Mouse (Mus musculus) heart, embryonic 10.5 days (tissue): Measurements from ENCODE around the gene Abtb1. TPM values are rescaled to one million over a fixed set of nuclear protein-coding genes. Genes with fewer than 3 reads are reported as not detected.

Experiments used
- DNase-seq: peaks from one replicate; pipeline ENCODE4 v3.0.0-alpha.2; 2017; ENCODE audit warnings: low spot score
- H3K27ac ChIP-seq: fragments of 300-500 bp; sonication (generic); 2 replicates; pipeline ENCODE4 v1.5.1; 2016; ENCODE audit warnings: mild to moderate bottlenecking
- H3K27me3 ChIP-seq: fragments of 300-500 bp; sonication (generic); 2 replicates; pipeline ENCODE4 v1.6.1; 2016; ENCODE audit warnings: mild to moderate bottlenecking; ENCODE audit not compliant: poor library complexity, insufficient read depth, severe bottlenecking
- H3K36me3 ChIP-seq: fragments of 300-500 bp; sonication (generic); 2 replicates; pipeline ENCODE4 v1.6.1; 2016; ENCODE audit warnings: mild to moderate bottlenecking, moderate library complexity
- H3K4me1 ChIP-seq: fragments of 300-500 bp; sonication (generic); 2 replicates; pipeline ENCODE4 v1.6.1; 2016; ENCODE audit warnings: mild to moderate bottlenecking
- H3K4me3 ChIP-seq: fragments of 300-500 bp; sonication (generic); 2 replicates; pipeline ENCODE4 v1.5.1; 2016; ENCODE audit warnings: mild to moderate bottlenecking, moderate library complexity
- H3K9me3 ChIP-seq: fragments of 300-500 bp; sonication (generic); 2 replicates; pipeline ENCODE4 v1.6.1; 2016; ENCODE audit warnings: mild to moderate bottlenecking, moderate library complexity
- WGBS: fragments of 180-500 bp; shearing (Covaris S2); methylation state at CpG from one replicate; pipeline ENCODE4 v1.1.7; 2016; 5-methylcytosine and 5-hydroxymethylcytosine counted together
- polyA plus RNA-seq: library from polyadenylated mRNA; unstranded; fragments of >200 nt; fragmentation: Nextera tagmentation; extraction: Ambion mirVana; gene quantifications from 2 replicates; pipeline ENCODE4 v1.2.1, GENCODE M21; 2016

Abtb1 gene
- polyA plus RNA-seq, 1 experiment from 2014 or later, result 23.5 TPM

DNA sequence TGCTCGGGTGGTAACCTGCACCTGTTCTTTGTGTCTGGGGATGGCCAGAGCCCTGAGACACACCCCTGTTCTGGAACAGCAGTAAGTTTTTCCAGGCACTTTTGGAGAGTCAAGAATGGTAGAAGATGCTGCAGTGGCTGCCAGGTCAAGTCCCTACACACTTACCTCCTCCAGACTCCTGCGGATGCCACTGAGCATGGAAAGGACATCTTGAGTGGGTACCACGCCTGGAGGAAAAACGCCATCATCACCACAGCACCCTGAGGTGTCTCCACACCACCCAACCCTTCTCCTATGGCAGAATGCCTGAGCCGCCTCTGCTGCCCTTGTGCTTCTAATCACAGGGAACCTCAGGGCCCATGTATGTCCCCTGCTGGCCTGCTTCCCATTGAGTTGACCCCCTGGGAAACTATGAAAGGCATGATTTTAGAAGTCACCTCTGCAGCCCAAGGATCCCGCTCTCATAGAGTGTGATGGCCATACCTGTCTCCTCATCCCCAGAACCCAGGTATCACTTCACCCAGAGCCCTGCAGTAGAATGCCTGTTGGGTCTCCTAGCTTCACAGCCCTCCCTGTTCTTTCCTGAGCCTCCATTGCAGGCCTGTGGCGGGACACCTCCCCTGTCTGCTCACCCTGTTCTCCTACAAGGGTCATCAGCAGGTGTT lies 3.2 kb upstream of the Abtb1 start:
- Histone ChIP-seq H3K4me1 (peaks cover 30% of the 10 kb centered on the region), H3K9me3 (no peaks in the 10 kb centered on the region), H3K4me3 (no peak overlapping the region), H3K27ac (no peak overlapping the region), H3K36me3 (no peaks in the 10 kb centered on the region), H3K27me3 (no peaks in the 10 kb centered on the region)
- 81% methylated on average over 7 of the region's 7 CpGs for WGBS
- no peak for DNase-seq

DNA sequence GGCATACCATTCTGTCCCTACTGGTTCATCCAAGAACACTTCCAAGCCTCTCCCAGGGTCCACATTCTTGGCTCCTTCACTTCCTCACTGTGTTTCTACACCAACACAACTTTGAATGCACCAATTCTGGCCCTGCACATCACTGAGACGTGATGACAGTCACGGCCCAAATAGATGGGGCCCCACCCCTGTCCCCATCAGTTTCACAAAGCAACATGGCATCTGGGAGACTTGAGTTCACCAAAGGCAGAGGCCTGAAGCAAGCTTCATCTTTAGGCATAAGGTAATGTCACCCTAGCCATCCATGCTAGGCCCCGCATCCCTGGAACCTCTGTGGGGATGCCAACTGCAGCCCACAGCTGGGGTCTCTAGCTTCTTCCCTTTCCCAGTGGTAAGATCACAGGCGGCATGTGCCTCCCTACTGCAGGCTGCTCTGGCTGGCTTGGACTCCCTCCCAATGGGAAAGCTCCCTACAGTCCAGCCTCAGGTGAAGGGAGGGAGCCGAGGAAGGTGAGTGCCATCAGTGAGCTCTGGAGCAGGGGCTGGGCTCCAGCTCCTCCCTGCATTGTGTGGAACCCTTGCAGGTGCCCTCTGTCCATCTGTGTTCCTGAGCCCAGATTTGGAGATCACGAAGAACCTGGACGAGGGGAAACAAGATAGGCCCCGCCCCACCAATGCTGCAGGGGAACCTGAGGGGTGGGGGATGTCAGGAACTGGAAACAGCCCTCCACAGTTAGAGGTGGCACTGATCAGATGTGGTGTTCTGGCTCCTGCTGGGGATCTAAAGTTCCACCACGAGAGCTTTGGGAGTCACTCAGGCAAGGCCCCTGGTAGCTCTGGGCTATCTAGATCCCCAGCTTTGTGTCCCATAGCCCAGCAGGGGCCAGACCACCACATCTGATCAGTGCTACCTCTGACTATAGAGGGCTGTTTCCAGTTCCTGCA lies 2.3 kb upstream of the Abtb1 start:
- H3K9me3 ChIP-seq, result no peaks in the 10 kb centered on the region
- no peaks in the 10 kb centered on the region for H3K27me3 ChIP-seq
- DNase-seq, result no peak
- no peak overlapping the region for H3K4me3 ChIP-seq
- peaks cover 6% of the 10 kb centered on the region; the same call in 1 of the 2 replicates for H3K36me3 ChIP-seq
- no peak overlapping the region for H3K27ac ChIP-seq
- 68% methylated on average over 9 of the region's 9 CpGs for WGBS
- peaks cover 30% of the 10 kb centered on the region for H3K4me1 ChIP-seq

DNA sequence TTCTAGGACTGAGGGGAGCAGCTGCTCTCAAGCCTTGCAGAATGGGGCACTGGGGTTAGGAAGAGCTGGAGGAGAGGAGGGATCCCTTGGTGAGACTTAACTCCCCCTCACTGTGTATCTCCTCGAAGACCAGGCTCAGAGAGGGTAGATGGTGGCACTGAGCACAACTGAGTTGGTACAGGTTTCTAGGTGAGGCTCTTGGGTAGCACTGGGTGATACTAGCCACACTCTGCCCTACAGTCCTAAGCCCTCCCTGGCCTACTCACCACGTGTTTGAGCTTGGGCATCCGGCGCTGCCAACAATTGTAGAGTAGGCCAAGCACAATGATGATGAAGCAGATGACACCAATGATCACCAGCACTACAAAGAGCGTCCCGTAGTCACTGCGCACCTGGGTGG lies 1.5 kb upstream of the Abtb1 start:
- no peak for DNase-seq
- Histone ChIP-seq H3K27ac (peak overlapping the region; percentile 93; the same call in 1 of the 2 replicates), H3K4me1 (peaks cover 30% of the 10 kb centered on the region), H3K4me3 (peak overlapping the region; percentile 78), H3K36me3 (peaks cover 14% of the 10 kb centered on the region), H3K27me3 (no peaks in the 10 kb centered on the region), H3K9me3 (no peaks in the 10 kb centered on the region)
- WGBS, result 77% methylated on average over 7 of the region's 7 CpGs

DNA sequence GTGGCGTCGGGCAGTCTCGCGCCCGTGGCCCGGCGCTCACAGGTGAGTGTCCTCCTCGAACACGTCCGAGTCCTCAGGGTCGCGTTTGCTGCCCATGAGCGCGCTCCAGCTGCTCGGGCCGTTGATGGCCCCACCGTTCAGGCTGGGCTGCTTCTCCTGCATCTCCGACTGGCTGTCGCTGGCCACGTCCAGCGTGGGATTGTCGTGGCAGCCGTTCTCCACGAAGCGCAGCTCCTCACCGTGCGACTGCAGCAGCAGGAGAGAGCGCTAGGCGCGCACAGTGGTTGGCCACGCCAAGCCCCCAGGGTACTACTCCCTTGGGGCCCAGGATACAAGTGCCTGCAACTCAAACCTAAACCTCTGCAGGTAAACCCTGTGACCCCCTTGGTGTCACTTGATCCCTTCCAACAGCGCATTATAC lies 957 bp upstream of the Abtb1 start:
- WGBS, result under 1% methylated on average over 32 of the region's 32 CpGs
- no peak for DNase-seq
- peak overlapping the region; percentile 78 for H3K4me3 ChIP-seq
- peaks cover 30% of the 10 kb centered on the region for H3K4me1 ChIP-seq
- H3K27ac ChIP-seq, result peak overlapping the region; percentile 93
- H3K9me3 ChIP-seq, result no peaks in the 10 kb centered on the region
- peaks cover 19% of the 10 kb centered on the region for H3K36me3 ChIP-seq
- no peaks in the 10 kb centered on the region for H3K27me3 ChIP-seq

DNA sequence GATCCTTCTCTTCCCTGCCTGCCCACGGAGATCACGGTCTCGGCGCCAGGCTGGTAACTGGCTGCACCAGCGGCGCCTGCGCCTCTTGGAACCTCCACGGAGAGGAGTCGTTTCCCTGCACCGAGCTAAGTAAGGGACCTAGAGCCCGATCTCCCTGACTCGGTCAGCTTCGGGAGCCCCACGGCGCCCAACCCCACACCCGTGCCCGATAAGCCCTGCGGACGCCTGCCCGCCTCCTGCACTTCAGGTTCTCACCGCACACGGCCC lies 337 bp downstream of the Abtb1 start:
- Histone ChIP-seq H3K27ac (peak overlapping the region; percentile 93), H3K36me3 (peaks cover 31% of the 10 kb centered on the region), H3K4me1 (peaks cover 30% of the 10 kb centered on the region), H3K4me3 (peak overlapping the region; percentile 78), H3K9me3 (no peaks in the 10 kb centered on the region), H3K27me3 (no peaks in the 10 kb centered on the region)
- no peak for DNase-seq
- under 1% methylated on average over 22 of the region's 22 CpGs for WGBS

DNA sequence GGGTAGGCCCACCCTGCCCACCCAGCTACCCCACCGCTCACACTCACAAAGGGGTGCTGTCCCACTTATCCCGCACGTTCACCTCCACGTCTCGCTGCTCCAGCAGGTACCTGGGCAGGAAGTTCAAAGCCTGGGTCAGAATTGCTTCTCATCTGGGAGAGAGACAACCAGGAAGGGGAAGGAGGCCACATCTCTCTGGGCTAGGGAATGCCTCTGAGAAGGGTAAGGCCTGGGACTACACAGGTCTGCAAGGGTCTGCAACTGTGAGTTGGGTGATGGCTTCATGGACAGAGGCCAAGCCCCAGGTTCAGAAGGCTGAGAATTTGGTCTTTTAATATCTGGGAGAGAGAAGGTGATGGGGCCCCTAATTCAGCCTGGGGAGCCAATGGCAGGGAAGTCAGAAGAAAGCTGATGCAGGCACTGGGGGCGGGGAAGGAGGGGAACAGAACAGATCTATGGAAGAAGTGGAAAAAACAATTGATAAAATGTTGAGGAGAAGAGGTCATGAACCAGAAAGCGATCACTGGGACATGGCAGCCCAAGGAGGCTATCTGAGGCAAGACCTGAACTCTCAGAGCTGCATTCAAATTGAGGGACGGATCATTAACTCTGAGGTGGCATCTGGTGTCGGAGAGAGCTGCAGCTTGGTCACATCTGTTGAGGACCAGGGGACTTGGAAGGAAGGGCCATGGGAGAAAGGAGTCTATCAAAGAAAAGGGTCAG lies 832 bp downstream of the Abtb1 start:
- 52% methylated on average over 9 of the region's 9 CpGs for WGBS
- Histone ChIP-seq H3K27ac (peak overlapping the region; percentile 93), H3K4me1 (peaks cover 30% of the 10 kb centered on the region), H3K4me3 (peak overlapping the region; percentile 78), H3K36me3 (peaks cover 36% of the 10 kb centered on the region), H3K9me3 (no peaks in the 10 kb centered on the region), H3K27me3 (no peaks in the 10 kb centered on the region)
- no peak for DNase-seq

DNA sequence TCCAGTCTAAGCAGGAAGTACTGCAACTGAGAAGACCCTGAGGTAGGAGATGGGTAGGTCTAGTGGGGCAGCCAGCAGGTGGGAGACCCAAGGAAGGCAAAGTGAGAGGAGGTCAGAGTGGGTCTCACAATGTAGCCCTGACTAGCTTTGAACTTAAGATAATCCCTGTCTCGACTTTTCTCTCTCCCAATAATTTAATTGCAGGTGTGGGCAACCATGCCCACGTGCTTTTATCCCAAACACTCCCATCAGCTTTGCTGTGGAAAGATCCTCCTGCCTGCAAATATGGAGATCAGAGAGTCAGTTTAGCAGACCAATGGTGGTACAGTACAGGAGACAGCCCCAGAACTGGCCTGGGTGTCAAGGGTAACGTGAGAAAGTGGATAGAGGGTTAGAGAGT lies 1.6 kb downstream of the Abtb1 start:
- DNase-seq, result no peak
- Histone ChIP-seq H3K9me3 (no peaks in the 10 kb centered on the region), H3K4me3 (no peak overlapping the region; the same call in 1 of the 2 replicates), H3K36me3 (peaks cover 42% of the 10 kb centered on the region), H3K4me1 (peaks cover 30% of the 10 kb centered on the region), H3K27me3 (no peaks in the 10 kb centered on the region), H3K27ac (no peak overlapping the region)
- 78% methylated on average over 3 of the region's 3 CpGs for WGBS

DNA sequence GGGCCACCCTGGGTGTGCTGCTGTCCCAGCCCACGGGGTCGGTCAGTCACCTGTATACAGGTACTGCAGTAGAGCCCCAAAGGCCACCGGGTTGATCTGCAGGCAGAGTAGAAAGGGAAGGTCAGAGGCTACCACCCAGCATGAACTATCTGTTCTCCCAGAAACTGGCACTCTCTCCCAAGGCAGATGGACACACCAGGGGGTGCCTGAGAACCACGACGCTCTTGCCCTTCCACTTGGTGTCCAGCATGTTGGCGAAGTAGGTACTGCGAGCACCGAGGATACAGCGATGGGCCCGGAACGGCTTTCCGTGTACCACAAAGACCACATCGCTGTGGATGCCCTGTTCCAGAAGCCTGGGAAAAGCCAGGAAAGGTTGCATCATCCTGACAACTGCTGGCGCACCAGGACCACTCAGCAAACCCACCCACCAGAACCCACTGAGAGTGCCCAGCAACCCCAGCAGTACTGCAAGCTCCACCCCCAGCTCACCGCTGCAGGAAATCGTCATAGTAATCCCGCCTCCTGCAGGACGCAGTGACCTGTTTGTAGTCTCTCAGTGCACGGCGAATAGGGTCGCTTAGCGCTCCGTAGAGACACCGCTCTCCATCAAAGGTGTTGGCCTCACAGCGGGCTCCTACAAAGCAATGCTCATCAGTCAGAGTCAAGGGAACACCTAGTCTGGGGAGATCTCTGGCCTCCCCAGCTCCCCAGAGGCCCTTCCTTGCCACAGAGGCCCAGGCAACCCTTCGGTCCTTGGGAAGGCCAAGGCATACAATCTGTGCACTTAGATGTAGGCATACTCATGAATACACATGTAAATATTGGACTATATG lies 2.4 kb downstream of the Abtb1 start:
- no peak overlapping the region for H3K27ac ChIP-seq
- no peak overlapping the region for H3K4me3 ChIP-seq
- H3K27me3 ChIP-seq, result no peaks in the 10 kb centered on the region
- no peak for DNase-seq
- no peaks in the 10 kb centered on the region for H3K9me3 ChIP-seq
- H3K36me3 ChIP-seq, result peaks cover 46% of the 10 kb centered on the region
- H3K4me1 ChIP-seq, result peaks cover 29% of the 10 kb centered on the region
- WGBS, result 79% methylated on average over 26 of the region's 26 CpGs

DNA sequence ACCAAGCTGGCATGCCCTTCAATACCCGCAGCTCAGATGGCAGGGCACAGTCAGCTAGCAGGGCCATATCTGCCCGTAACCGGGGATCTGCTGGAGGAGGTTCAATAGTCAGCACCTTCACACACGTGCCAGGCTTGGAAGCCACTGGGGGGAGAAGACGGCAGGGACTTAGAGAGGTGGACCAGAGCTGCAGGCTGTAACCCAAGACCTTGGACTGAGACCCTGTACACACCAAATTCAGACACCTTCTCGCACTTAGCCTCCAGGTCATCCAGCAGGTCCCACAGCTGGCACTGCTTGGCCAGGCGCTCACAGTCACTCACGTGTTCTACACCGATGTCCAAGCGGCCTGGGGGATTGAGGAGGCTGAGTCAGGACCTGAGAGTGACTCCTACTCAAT lies 3.2 kb downstream of the Abtb1 start:
- whole genome bisulfite sequencing, result 88% methylated on average over 10 of the region's 10 CpGs
- peaks cover 46% of the 10 kb centered on the region for H3K36me3 ChIP-seq

DNA sequence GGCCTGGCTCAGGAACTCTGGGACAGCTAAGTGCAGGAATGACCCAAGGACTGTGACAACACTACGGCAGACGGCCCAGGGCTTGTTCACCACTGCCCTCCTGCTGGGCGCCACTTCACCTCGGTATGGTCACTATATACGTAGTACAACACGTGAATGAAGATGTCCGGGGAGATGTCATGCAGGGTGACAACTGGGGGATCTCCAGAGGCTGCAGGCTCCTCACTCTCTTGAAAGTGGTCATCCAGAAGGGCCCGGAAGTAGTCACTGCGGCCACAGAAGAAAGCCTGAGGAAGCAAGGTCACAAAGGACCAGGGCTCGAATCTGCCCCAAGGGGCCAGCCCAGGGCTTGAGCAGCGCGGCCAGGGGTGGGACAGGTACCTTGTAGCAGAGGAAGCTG lies 3.8 kb downstream of the Abtb1 start:
- DNase-seq, result no peak
- Histone ChIP-seq H3K4me3 (no peak overlapping the region), H3K27ac (no peak overlapping the region), H3K36me3 (peaks cover 46% of the 10 kb centered on the region), H3K27me3 (no peaks in the 10 kb centered on the region), H3K4me1 (peaks cover 25% of the 10 kb centered on the region), H3K9me3 (no peaks in the 10 kb centered on the region)
- 86% methylated on average over 12 of the region's 12 CpGs for WGBS

More for the DNA sequence above, 3.2 kb downstream of the Abtb1 start:
- Histone ChIP-seq H3K27me3 (no peaks in the 10 kb centered on the region), H3K27ac (no peak overlapping the region), H3K9me3 (no peaks in the 10 kb centered on the region), H3K4me3 (no peak overlapping the region), H3K4me1 (peaks cover 27% of the 10 kb centered on the region)
- no peak for DNase-seq

DNA sequence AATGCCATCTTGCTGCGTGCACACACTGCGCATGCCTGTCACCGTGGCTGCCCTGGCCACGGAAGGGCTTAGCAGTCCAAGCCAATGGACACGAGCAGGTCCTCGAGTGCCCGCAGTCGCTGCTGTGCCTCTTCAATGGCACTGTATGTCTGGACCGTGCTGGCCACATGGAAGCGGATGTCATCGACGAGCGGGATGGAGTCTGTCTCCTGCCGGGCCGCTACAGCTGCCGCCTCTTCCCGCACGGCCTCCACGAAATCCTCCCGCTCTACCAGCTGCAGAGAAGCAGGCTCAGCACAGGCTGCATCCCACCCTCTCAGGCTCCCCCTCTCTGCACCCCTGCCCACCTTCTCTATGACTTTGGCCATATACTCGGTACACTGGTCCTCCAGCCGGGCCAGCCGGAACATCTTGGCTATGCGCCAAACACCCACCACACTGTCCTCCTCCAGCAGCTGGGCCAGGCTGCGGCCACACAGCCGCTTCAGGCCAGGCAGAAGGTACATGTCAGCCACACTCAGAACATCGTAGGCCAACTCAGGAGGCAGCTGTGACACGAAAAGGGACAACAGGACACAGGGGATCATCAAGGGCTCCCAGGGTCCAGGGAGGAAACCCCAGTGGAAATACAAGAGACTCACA lies 5.5 kb downstream of the Abtb1 start:
- Histone ChIP-seq H3K27ac (0 out of 2 replicates have a peak overlapping the region, but pooled peaks have one; percentile 5), H3K4me3 (no peak overlapping the region), H3K4me1 (peaks cover 26% of the 10 kb centered on the region), H3K27me3 (no peaks in the 10 kb centered on the region), H3K9me3 (no peaks in the 10 kb centered on the region), H3K36me3 (peaks cover 46% of the 10 kb centered on the region)
- DNase-seq, result no peak
- WGBS, result 89% methylated on average over 28 of the region's 28 CpGs

DNA sequence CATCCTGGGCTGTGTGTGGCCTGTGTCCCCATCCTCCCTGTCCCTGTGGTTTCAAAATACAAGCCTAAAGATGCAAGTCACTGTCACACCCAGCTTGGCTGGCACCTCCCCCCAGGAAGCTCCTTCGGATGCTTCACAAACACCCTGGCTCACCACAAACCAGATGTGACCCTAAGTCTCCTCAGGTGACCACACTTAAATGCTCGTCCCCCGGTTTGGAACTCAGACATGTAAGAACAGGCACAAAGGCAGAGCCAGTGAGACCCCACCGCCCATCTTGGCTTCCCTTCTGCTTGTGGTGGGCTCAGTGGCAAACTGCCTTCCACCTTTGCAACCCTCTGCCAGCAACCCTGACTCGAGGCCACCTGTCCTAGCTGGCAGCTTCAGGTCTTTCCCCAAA lies 6.7 kb downstream of the Abtb1 start:
- Histone ChIP-seq H3K4me1 (peaks cover 15% of the 10 kb centered on the region), H3K36me3 (peaks cover 46% of the 10 kb centered on the region), H3K27me3 (0 out of 2 replicates have a peak, but pooled peaks cover 2% of the 10 kb centered on the region), H3K4me3 (no peak overlapping the region), H3K27ac (no peak overlapping the region), H3K9me3 (no peaks in the 10 kb centered on the region)
- WGBS, result 79% methylated on average over 5 of the region's 5 CpGs
- DNase-seq, result no peak
